Mouse (Mus musculus) kidney, adult 2 months (tissue): ENCODE results near the gene Tead1. TPM values are rescaled to one million over a fixed set of nuclear protein-coding genes. Genes with fewer than 3 reads are reported as not detected.
A peak's percentile ranks its signal among the peaks of the same experiment; 100 is the strongest.

Source experiments
- DNase-seq: peaks from one replicate; pipeline ENCODE4 v3.0.0; 2021
- H3K27ac ChIP-seq: fragments of 200-500 bp; 2 replicates; pipeline ENCODE4 v1.5.1; 2012; ENCODE audit warnings: low read depth, low read length, control low read depth, inconsistent platforms; ENCODE audit not compliant: insufficient read depth
- H3K27me3 ChIP-seq: fragments of 200-500 bp; replicated peaks from 2 replicates; pipeline ENCODE4 v1.6.1; 2012; ENCODE audit warnings: mild to moderate bottlenecking, moderate library complexity, low read length, inconsistent platforms; ENCODE audit not compliant: control insufficient read depth, insufficient read depth
- H3K36me3 ChIP-seq: fragments of 200-500 bp; 2 replicates; pipeline ENCODE4 v1.6.1; 2012; ENCODE audit warnings: mild to moderate bottlenecking, moderate library complexity, low read length, inconsistent platforms; ENCODE audit not compliant: control insufficient read depth, insufficient read depth
- H3K4me1 ChIP-seq: fragments of 200-500 bp; 2 replicates; pipeline ENCODE4 v1.6.1; 2011; ENCODE audit warnings: low read length; ENCODE audit not compliant: control insufficient read depth, insufficient read depth
- H3K4me3 ChIP-seq: fragments of 200-500 bp; 2 replicates; pipeline ENCODE4 v1.5.1; 2011; ENCODE audit warnings: mild to moderate bottlenecking, low read depth, low read length, control low read depth; ENCODE audit not compliant: insufficient read depth
- CTCF ChIP-seq: fragments of 200-500 bp; conservative IDR thresholded peaks from 2 replicates; pipeline ENCODE4 v1.5.1; 2011; ENCODE audit warnings: low read depth, mild to moderate bottlenecking, control low read depth, low read length, moderate library complexity, mixed read lengths; ENCODE audit not compliant: insufficient read depth, insufficient read length
- POLR2A ChIP-seq: fragments of 200-500 bp; IDR thresholded peaks from one replicate; pipeline ENCODE4 v1.6.1; 2011; ENCODE audit warnings: low read depth, low read length, control low read depth
- WGBS: fragments of 180-500 bp; shearing (Covaris S2); methylation state at CpG from one replicate; pipeline ENCODE4 v1.1.7; 2018; 5-methylcytosine and 5-hydroxymethylcytosine counted together
- polyA plus RNA-seq: library from polyadenylated mRNA; depleted of rRNA; stranded (reverse); fragments of >200 nt; gene quantifications from 2 replicates; pipeline ENCODE4 v1.2.3, GENCODE M21; 2012

Gene Tead1
- polyA plus RNA-seq, 1 experiment: 14.7 TPM

GRCm38 (mm10) chr7:112794481-112794880 lies 115.4 kb downstream of the Tead1 start:
- Histone ChIP-seq H3K27ac (no peak overlapping the region), H3K27me3 (no peaks in the 10 kb centered on the region), H3K36me3 (no peaks in the 10 kb centered on the region), H3K4me1 (peaks cover 14% of the 10 kb centered on the region; the same call in 1 of the 2 replicates), H3K4me3 (no peak overlapping the region)
- WGBS: 45% methylated on average over 2 of the region's 2 CpGs
- TF ChIP-seq POLR2A: no peak
- no peak for TF ChIP-seq CTCF
- no peak for DNase-seq

- Histone ChIP-seq H3K4me3 (no peak overlapping the region), H3K27ac (no peak overlapping the region), H3K4me1 (peaks cover 11% of the 10 kb centered on the region; the same call in 1 of the 2 replicates), H3K27me3 (no peaks in the 10 kb centered on the region), H3K36me3 (no peaks in the 10 kb centered on the region)
- WGBS: 81% methylated on average over 8 of the region's 8 CpGs
- no peak for DNase-seq
- TF ChIP-seq CTCF (no peak), POLR2A (no peak)
Measured at GRCm38 (mm10) chr7:112797526-112798321, 118.6 kb downstream of the Tead1 start.

- peaks cover 12% of the 10 kb centered on the region for H3K4me1 ChIP-seq
- 81% methylated on average over 8 of the region's 8 CpGs for WGBS
- H3K27ac ChIP-seq: no peak overlapping the region
- TF ChIP-seq POLR2A (no peak), CTCF (no peak)
- no peak for DNase-seq
- no peaks in the 10 kb centered on the region for H3K36me3 ChIP-seq
- no peak overlapping the region for H3K4me3 ChIP-seq
- no peaks in the 10 kb centered on the region for H3K27me3 ChIP-seq
Measured at GRCm38 (mm10) chr7:112801706-112802105, 122.6 kb downstream of the Tead1 start.

- no peak overlapping the region for H3K4me3 ChIP-seq
- H3K27ac ChIP-seq: peak overlapping the region; percentile 53
- no peaks in the 10 kb centered on the region for H3K36me3 ChIP-seq
- peaks cover 22% of the 10 kb centered on the region for H3K4me1 ChIP-seq
- DNase-seq: no peak
- WGBS: 25% methylated on average over 2 of the region's 2 CpGs
- TF ChIP-seq CTCF: no peak
- TF ChIP-seq POLR2A: no peak
- H3K27me3 ChIP-seq: no peaks in the 10 kb centered on the region
Measured at GRCm38 (mm10) chr7:112806718-112807400, 127.7 kb downstream of the Tead1 start.

- Histone ChIP-seq H3K27me3 (no peaks in the 10 kb centered on the region), H3K36me3 (no peaks in the 10 kb centered on the region), H3K27ac (peak overlapping the region; percentile 53), H3K4me1 (peaks cover 25% of the 10 kb centered on the region), H3K4me3 (no peak overlapping the region; the same call in 1 of the 2 replicates)
- WGBS: 18% methylated on average over 6 of the region's 6 CpGs
- TF ChIP-seq POLR2A: no peak
- no peak for TF ChIP-seq CTCF
- peak; percentile 75 for DNase-seq
Measured at GRCm38 (mm10) chr7:112807401-112807751, 128.3 kb downstream of the Tead1 start.

GRCm38 (mm10) chr7:112810752-112811151 lies 131.6 kb downstream of the Tead1 start:
- H3K27me3 ChIP-seq: no peaks in the 10 kb centered on the region
- DNase-seq: no peak
- no peak overlapping the region for H3K4me3 ChIP-seq
- 76% methylated on average over 7 of the region's 7 CpGs for WGBS
- H3K36me3 ChIP-seq: no peaks in the 10 kb centered on the region
- no peak for TF ChIP-seq CTCF
- no peak for TF ChIP-seq POLR2A
- H3K27ac ChIP-seq: no peak overlapping the region
- peaks cover 30% of the 10 kb centered on the region for H3K4me1 ChIP-seq
